Mouse (Mus musculus) neural tube, embryonic 10.5 days (tissue): ENCODE results near the gene Fxyd4.

Experiments
- DNase-seq: peaks from one replicate; pipeline ENCODE4 v3.0.0-alpha.2; 2017; ENCODE audit warnings: low spot score; ENCODE audit errors: extremely low spot score

Gene Fxyd4

DNA sequence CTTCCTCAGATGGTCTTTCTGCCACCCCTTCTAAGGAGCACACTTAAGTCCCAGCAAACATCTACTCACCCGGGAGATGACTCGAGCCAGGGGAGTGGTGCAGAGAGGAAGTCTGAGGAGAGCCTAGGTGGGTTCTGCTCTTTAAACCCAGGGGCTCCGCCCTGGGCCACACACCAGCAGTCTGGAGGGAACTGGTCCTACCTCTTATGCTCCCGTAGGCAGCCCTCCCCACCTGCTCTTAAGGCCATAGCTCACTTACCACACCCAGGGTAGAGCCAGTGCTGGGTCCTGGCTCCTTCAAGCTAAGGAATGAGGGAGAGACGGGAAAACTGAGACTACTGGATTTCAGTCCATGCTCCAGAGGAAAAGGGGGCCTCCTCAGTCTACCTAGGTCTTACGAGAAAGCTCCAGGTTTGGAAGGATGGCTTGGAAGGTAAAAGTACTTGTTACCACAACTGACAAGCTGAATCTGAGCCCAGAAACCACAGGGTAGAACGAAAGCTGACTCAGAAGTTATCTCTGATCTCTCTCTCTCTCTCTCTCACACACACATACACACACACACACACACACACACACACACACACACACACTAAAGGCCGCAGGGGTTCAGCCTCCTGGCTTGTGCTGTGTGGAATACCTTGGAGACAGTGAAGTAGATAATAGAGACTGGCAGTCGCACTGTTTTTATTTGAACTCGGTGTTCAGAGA, at the start of gene Fxyd4:
Gene Fxyd4 (minus strand): TSS at position 471 of the 711 bp plus-strand sequence.
- DNase-seq: no peak

- DNase-seq: no peak
These were observed 49.7 kb upstream of the Fxyd4 start for GRCm38 (mm10) chr6:117987173-117987572.

DNA sequence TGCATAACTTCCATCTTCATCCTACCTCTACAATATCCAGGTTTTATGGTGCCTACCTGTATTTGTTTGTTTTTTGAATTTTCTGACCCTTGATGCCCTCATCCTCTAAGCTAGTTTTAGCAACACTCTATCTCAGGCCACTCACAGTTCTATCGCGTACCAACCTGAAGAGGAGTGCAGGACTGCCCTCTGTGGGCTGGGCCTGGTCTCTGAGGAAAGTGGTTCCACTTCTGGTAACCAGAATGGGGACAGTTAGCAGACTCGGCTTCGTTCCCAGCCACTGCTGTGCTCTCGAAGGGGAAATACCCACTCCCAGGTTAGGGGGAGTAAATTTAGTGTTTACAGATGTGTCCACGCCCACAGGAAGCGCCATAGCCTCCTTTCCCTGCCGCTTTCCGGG, 29.2 kb upstream of the Fxyd4 start:
- DNase-seq: no peak

- DNase-seq: no peak
These were observed 25.7 kb upstream of the Fxyd4 start for GRCm38 (mm10) chr6:117963201-117963600.

- DNase-seq: no peak
These were observed 19.5 kb upstream of the Fxyd4 start for GRCm38 (mm10) chr6:117956851-117957501.

DNA sequence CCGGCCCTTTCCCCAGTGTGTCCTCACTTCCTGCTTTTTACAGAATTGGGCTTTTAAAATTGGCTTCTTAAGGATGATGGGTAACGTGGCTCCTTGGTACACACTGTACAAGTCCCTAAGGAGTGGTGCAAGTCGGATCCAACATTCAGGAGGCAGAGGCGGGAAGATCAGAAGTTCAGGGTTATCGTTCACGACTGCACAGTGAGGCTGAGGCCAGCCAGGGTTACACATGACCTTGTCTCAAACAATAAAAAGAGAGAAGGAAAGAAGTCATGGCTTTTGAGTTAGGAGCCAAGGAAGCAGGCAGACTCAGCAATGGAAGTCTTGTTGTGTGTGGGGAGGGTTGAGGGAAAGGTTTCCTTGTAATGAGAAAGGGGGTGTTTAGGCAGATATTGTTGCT, 18.7 kb upstream of the Fxyd4 start:
- no peak for DNase-seq

GRCm38 (mm10) chr6:117952330-117952729, 14.8 kb upstream of the Fxyd4 start:
- no peak for DNase-seq

DNA sequence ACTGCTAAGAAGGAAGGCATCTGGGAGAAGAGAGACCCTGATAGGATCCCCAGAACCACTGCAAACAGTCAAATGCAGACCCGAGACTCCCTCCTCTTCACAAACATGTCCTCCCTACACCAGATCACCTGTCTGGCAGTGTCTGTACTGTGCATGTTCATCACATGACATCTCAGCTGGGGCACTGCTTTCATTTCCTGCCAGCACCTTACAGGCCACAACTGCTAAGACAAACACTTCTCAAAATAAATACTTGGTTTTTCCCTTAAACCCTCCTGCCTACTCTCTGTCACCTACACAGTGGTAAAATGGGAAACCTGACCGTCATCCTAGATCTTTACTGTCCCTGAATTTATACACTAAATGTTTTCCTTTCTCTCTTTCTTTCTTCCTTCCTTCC, 6.4 kb upstream of the Fxyd4 start:
- DNase-seq: no peak

- DNase-seq: no peak
These were observed 5.3 kb upstream of the Fxyd4 start for GRCm38 (mm10) chr6:117942769-117943168.

DNA sequence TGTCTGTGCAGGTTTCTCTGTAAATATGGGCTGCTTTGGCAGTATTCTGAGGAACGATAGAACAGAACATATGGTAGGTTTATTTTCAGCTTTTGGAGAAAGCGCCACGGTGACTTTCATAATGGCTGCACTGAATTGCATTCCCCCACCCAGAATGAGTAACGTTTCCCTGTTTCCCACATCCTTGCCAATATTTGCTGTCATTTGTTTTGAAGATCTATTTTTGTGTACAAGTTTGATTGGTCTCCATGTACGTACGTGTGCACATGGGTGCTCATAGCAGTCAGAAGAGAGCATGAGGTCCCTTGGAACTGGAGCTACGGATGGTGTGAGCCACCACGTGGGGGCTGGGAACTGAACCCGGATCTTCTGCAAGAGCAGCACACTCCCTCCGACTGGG, 1.5 kb upstream of the Fxyd4 start:
- no peak for DNase-seq

DNA sequence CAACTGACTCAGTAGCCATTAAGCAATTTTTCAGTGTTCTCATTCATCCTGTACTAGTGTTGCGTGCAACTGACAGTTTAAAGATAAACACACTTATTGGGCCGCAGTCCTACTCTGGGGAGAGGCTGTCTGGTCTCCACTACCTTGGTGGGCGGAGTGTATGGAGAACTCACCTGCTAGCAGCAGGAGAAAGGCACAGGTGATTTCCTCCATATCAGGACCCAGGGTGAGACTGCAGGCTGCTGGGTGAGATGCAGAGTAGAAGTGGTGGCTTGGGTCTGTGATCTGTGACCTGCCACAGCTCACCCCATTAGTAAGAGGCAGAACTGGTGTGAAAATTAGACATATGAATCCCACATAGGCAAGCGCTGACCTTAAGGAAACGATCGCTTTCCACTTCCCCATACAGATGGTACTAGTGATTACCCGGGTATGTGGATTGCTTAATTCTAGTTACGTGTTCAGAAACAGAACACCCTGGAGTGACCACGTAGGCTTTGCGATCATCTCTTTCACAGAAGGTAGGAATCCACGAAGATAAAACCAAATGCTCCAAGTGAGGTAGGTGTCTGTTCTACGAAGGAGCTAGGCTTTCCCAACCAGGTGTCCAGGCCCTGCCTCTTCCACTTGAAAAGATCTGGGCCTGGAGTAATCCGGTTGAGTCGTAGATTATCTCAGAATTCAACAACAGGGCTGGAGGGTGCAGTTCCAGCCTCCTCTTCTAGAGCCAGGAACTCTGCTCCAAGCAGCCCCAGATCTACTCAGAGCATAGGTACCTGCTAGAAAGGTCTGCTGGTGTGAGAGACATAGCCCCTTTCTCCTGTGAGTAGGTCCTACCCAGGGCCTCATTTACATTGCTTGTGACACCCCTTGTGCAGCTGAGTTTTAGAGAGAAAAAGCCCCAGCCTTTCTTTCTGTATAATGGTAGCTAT, 1.5 kb downstream of the Fxyd4 start:
- no peak for DNase-seq

DNA sequence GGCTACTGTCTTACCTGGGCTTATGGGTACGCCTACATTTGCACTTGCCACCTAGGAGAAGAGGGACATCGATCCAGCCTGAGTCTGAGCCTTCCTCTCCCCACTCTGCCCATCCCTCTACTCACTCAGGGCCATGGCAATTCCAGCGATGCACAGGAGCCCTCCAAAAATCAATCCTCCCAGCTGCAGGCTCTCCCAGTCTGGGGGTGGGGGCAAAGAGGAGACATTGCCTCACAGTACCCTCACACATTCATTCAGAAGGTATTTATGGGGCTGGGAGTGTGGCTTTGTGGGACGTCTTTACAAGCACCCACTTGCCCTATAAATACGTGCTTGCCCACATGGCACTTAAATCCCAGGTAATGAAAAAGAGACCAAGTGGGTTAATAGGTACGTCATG, 3.2 kb downstream of the Fxyd4 start:
- no peak for DNase-seq

- DNase-seq: no peak
These were observed 5.0 kb downstream of the Fxyd4 start for GRCm38 (mm10) chr6:117932325-117933051.

GRCm38 (mm10) chr6:117929945-117930655, 7.4 kb downstream of the Fxyd4 start:
- no peak for DNase-seq

DNA sequence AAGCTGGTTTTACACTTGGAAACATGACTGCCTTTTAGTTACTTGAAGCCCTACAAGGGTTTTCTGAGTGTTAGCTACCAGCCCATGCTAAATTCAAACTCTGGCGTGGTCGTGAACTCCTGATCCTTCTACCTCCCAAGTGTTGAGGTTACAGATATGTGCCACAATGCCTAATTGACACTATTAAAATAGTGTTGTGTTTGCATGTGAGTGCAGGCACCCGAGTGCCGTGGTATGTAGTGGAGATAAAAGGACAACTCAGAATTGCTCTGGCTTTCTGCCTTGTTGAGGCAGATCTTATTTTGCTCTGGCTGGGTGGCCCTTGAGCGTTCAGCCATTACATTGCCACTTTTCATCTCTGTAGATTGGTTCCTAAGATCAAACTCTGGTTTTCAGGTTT, 8.7 kb downstream of the Fxyd4 start:
- DNase-seq: no peak

GRCm38 (mm10) chr6:117927955-117928354, 9.5 kb downstream of the Fxyd4 start:
- no peak for DNase-seq

DNA sequence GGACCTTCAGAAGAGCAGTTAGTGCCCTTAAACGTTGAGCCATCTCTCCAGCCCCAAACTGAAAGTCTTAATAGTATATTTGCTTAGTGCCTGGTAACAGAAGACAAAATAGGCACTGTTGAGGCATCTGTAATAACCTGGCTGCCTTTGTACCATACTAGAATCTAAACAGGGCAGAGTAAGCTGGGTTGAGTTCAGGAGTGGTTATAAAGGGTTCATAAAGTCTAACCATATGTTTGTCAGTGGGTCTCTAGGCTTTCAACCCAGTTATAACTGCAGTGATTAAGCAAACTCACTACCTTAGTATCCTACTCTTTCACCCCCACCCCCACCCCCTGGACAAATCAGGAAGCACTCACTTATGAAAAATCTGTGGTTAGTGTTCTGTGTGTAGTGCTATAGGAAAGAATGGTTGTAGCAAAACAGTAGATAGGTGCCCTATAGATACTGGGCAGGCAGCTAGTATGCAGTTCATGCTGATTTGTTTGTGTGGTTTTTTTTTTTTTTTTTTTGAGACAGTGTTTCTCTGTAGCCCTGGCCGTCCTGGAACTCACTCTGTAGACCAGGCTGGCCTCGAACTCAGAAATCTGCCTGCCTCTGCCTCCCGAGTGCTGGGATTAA, 10.5 kb downstream of the Fxyd4 start:
- no peak for DNase-seq

DNA sequence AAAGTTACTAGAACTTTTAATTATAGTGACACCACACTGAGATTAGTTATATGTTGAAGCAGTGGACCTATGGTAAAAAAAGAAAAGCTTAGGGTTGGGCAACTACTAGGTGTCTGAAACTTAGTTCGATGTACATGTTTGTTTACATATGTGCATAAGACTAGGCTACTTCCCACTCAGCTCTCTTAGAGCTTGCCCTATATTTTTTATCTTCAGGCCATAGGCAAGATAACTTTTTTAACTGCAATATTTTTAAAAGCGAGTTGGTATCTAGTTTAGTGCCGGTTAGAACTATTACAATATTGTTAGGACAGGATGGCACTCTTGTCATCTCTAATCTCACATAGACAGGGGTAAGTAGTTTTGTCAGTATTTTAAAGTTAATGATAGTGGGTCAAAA, 15.5 kb downstream of the Fxyd4 start:
- no peak for DNase-seq

DNA sequence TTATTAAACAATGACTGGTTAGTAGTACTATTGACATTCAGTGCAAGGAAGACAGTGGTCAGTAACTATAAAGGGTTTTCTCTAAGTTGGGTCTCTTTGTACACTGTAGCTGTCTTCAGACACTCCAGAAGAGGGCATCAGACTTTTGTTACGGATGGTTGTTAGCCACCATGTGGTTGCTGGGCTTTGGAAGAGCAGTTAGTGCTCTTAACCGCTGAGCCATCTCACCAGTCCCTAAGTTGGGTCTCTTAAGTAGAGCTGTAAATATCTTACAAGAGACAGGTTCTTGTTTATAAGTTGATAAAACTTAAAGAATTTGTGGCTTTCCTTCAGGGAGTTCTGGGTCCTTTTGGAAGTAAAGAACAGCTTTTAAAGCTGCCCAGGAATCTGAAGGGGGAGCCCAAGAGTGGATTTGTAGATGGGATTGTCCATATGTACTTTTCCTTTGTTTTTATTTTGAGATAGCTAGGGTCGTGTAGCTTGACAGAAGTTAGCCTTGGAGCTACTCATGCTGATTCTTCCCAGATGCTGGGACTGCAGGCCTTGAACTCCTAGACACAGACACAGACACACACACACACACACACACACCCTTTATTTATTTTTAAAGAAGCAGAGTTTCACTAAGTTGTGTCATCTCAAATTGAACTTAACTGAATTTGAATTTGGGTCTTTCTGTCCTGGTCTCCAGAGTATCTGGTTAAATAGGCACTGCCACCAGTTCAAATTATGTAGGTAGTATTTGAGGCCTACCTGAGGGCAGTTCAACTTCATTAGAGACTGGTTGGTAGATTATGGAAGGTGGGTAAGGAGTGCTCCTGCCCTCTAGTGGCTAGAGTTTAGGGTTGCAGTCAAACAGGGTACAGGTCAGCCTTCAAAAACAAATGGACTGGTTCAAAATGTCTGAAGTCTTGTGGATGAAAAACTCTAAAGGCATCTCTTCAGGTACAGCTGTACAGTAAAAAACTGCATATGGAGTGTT, 16.5 kb downstream of the Fxyd4 start:
- no peak for DNase-seq
